Comparison of ENCODE assay signal across 11 mouse cellular contexts in genomic region chr7:126181487-126181886, GRCm38 (mm10). TPM values are rescaled to one million over a fixed set of nuclear protein-coding genes. Genes with fewer than 3 reads are reported as not detected.
A peak's percentile ranks its signal among the peaks of the same experiment; 100 is the strongest.
DNase-seq lines count a peak whose midpoint lies in the region; ATAC-seq and TF ChIP-seq lines count a peak whose summit lies in the region.
"Had no signal": no experiment of that assay in that cellular context is flagged by ENCODE, and none has a peak within 500 bp of the region (broad histone marks: within the 10 kb centered on the region; RNA-seq: fewer than 3 reads in every experiment).

No protein-coding gene starts in this region.

- TF ChIP-seq RAD21 in CH12.LX (IDR thresholded peaks at IDR 0.05; ENCODE audit: low read depth, low read length): no peak

- H3K79me2 ChIP-seq in CH12.LX (replicated peaks; ENCODE audit: control insufficient read depth, extremely low read depth, insufficient read depth, poor library complexity, severe bottlenecking): peaks cover 80% of the 10 kb centered on the region

- H3K4me1 ChIP-seq in intestine, embryonic 16.5 days (ENCODE audit: control insufficient read depth, insufficient read depth, low read length): peaks cover 17% of the 10 kb centered on the region
- H3K4me1 ChIP-seq in intestine, embryonic 15.5 days (replicated peaks): peaks cover 20% of the 10 kb centered on the region
- H3K4me1 ChIP-seq in CH12.LX (ENCODE audit: control insufficient read depth in 1 of 2, insufficient read depth in 2 of 2) (peaks cover 18 to 86% of the 10 kb centered on the region in 2 experiments), ES-E14 (ENCODE audit: control insufficient read depth in 2 of 2, insufficient read depth in 2 of 2, low read length in 2 of 2, poor library complexity in 1 of 2) (peaks cover 14 to 16% of the 10 kb centered on the region in 2 experiments)
- H3K4me1 ChIP-seq in intestine, postnatal 0 days (replicated peaks; ENCODE audit: control insufficient read depth, insufficient read depth, low read length): 0 out of 2 replicates have a peak, but pooled peaks cover 7% of the 10 kb centered on the region

- DNase-seq in CH12.LX (ENCODE audit: extremely low read depth): no peak
- DNase-seq in ES-E14 (ENCODE audit: low read depth, low spot score): no peak
- no peak for DNase-seq in right cerebral cortex, postnatal 25 days
- DNase-seq: adrenal gland, adult 8-10 months; forebrain, postnatal 0 days had no signal

- dilution Hi-C loops in CH12.LX (cut with MboI; ENCODE audit: extremely low pct_ligation_motif_present, extremely low pct_unique_long_range_greater_than_20kb, low sequenced_read_pairs): no loop called here

- no peak for TF ChIP-seq CTCF in CH12.LX (conservative IDR thresholded peaks at IDR 0.05 in 1 of 2, IDR thresholded peaks at IDR 0.05 in 1 of 2; ENCODE audit: low read depth in 2 of 2, low read length in 2 of 2)
- TF ChIP-seq CTCF in intestine, postnatal 0 days (IDR thresholded peaks at IDR 0.05; ENCODE audit: low read depth): no peak

- 0 out of 2 replicates have a peak overlapping the region, but pooled peaks have one; percentile 5 for H3K27ac ChIP-seq in intestine, embryonic 16.5 days (ENCODE audit: low read length)
- H3K27ac ChIP-seq in intestine, embryonic 15.5 days: no peak overlapping the region
- H3K27ac ChIP-seq in CH12.LX (ENCODE audit: insufficient read depth, low read depth) (peak overlapping the region; percentile 0; the same call in 1 of the 2 replicates), ES-E14 (ENCODE audit: insufficient read depth, low read depth, low read length, poor library complexity, severe bottlenecking) (peak overlapping the region; percentile 36; the same call in 1 of the 2 replicates)
- H3K27ac ChIP-seq in intestine, postnatal 0 days (ENCODE audit: low read depth, low read length): no peak overlapping the region
- H3K27ac ChIP-seq: hindbrain, postnatal 0 days had no signal

- H3K36me3 ChIP-seq in intestine, embryonic 16.5 days (ENCODE audit: control insufficient read depth, insufficient read depth, low read length): no peaks in the 10 kb centered on the region
- H3K36me3 ChIP-seq in intestine, embryonic 15.5 days: no peaks in the 10 kb centered on the region
- H3K36me3 ChIP-seq in CH12.LX (replicated peaks in 1 of 2; ENCODE audit: control insufficient read depth in 1 of 2, insufficient read depth in 1 of 2, low read length in 1 of 2) (peaks cover 0 to 42% of the 10 kb centered on the region in 2 experiments), ES-E14 (ENCODE audit: control insufficient read depth, insufficient read depth, low read length, poor library complexity, severe bottlenecking) (no peaks in the 10 kb centered on the region)
- no peaks in the 10 kb centered on the region for H3K36me3 ChIP-seq in intestine, postnatal 0 days (ENCODE audit: control insufficient read depth, insufficient read depth)
- H3K36me3 ChIP-seq: embryonic facial prominence, embryonic 15.5 days had no signal

- in situ Hi-C loops in CH12.LX (cut with MboI; ENCODE audit: low pct_ligation_motif_present, low pct_unique_long_range_greater_than_20kb, low sequenced_read_pairs) (no loop called here), ES-E14 (cut with MboI; ENCODE audit: low sequenced_read_pairs in 2 of 2, unreplicated experiment in 2 of 2) (no loop called here)

- no peak for ATAC-seq in intestine, embryonic 16.5 days
- ATAC-seq in intestine, embryonic 15.5 days: no peak
- 0 out of 2 replicates have a peak, but pooled peaks have one; percentile 6 for ATAC-seq in intestine, postnatal 0 days
- ATAC-seq in megakaryocyte progenitor cell, adult 5-6 weeks (replicated peaks; ENCODE audit: poor library complexity): no peak
- ATAC-seq: forebrain, postnatal 0 days; hindbrain, postnatal 0 days had no signal

- TF ChIP-seq EP300 in CH12.LX (IDR thresholded peaks at IDR 0.05; ENCODE audit: low read length): no peak

- no peaks in the 10 kb centered on the region for H3K9me3 ChIP-seq in intestine, embryonic 16.5 days (ENCODE audit: control insufficient read depth, low read length)
- no peaks in the 10 kb centered on the region for H3K9me3 ChIP-seq in intestine, embryonic 15.5 days
- H3K9me3 ChIP-seq in CH12.LX (replicated peaks; ENCODE audit: low read length) (no peaks in the 10 kb centered on the region), ES-E14 (ENCODE audit: control insufficient read depth, insufficient read depth, low read depth, low read length) (no peaks in the 10 kb centered on the region)
- no peaks in the 10 kb centered on the region for H3K9me3 ChIP-seq in intestine, postnatal 0 days (ENCODE audit: control insufficient read depth)
- H3K9me3 ChIP-seq: embryonic facial prominence, embryonic 15.5 days had no signal

- no peak for TF ChIP-seq POLR2A in CH12.LX (IDR thresholded peaks at IDR 0.05; ENCODE audit: low read depth, low read length)

- H3K27me3 ChIP-seq in intestine, embryonic 16.5 days (replicated peaks; ENCODE audit: control insufficient read depth, insufficient read depth, low read length): no peaks in the 10 kb centered on the region
- H3K27me3 ChIP-seq in intestine, embryonic 15.5 days (replicated peaks): no peaks in the 10 kb centered on the region
- H3K27me3 ChIP-seq in CH12.LX (replicated peaks): no peaks in the 10 kb centered on the region
- H3K27me3 ChIP-seq in intestine, postnatal 0 days (replicated peaks; ENCODE audit: control insufficient read depth, insufficient read depth, low read length): no peaks in the 10 kb centered on the region
- H3K27me3 ChIP-seq: embryonic facial prominence, embryonic 15.5 days had no signal

- H3K4me3 ChIP-seq in intestine, embryonic 16.5 days (ENCODE audit: low read length): no peak overlapping the region
- H3K4me3 ChIP-seq in intestine, embryonic 15.5 days (replicated peaks): no peak overlapping the region
- H3K4me3 ChIP-seq in CH12.LX (replicated peaks in 1 of 3; ENCODE audit: low read depth in 2 of 3, low read length in 2 of 3, poor library complexity in 1 of 3): no peak overlapping the region
- H3K4me3 ChIP-seq in ES-E14 (ENCODE audit: insufficient read depth in 1 of 2, low read depth in 1 of 2, low read length in 2 of 2, poor library complexity in 1 of 2, severe bottlenecking in 1 of 2): no peak overlapping the region
- H3K4me3 ChIP-seq in intestine, postnatal 0 days (ENCODE audit: low read depth, low read length): no peak overlapping the region
- H3K4me3 ChIP-seq: embryonic facial prominence, embryonic 15.5 days had no signal

- H3K9ac ChIP-seq in intestine, embryonic 16.5 days (ENCODE audit: low read depth, low read length): no peak overlapping the region
- H3K9ac ChIP-seq in intestine, embryonic 15.5 days: no peak overlapping the region
- H3K9ac ChIP-seq in CH12.LX (ENCODE audit: insufficient read depth, low read depth) (0 out of 2 replicates have a peak overlapping the region, but pooled peaks have one; percentile 16), ES-E14 (ENCODE audit: insufficient read depth, low read depth, low read length, poor library complexity, severe bottlenecking) (no peak overlapping the region)
- H3K9ac ChIP-seq in intestine, postnatal 0 days (ENCODE audit: low read depth, low read length): no peak overlapping the region
- H3K9ac ChIP-seq: embryonic facial prominence, embryonic 15.5 days; forebrain, postnatal 0 days had no signal

- H3K4me2 ChIP-seq in intestine, embryonic 16.5 days (ENCODE audit: low read depth, low read length): no peak overlapping the region
- H3K4me2 ChIP-seq in intestine, embryonic 15.5 days (replicated peaks): no peak overlapping the region
- H3K4me2 ChIP-seq in CH12.LX (ENCODE audit: insufficient read depth, low read depth, poor library complexity, severe bottlenecking): no peak overlapping the region
- no peak overlapping the region for H3K4me2 ChIP-seq in intestine, postnatal 0 days (replicated peaks; ENCODE audit: low read depth)
- H3K4me2 ChIP-seq: embryonic facial prominence, embryonic 15.5 days had no signal

TF ChIP-seq in CH12.LX, 34 proteins besides CTCF, POLR2A, EP300 and RAD21:
- TF ChIP-seq ZKSCAN1 (IDR thresholded peaks at IDR 0.05; ENCODE audit: borderline replicate concordance, low read depth, low read length): no peak
- TF ChIP-seq MAZ (IDR thresholded peaks at IDR 0.05; ENCODE audit: low read depth, low read length): no peak
- TF ChIP-seq USF2 (conservative IDR thresholded peaks at IDR 0.05; ENCODE audit: low read depth, low read length): no peak
- no peak for TF ChIP-seq IRF4 (IDR thresholded peaks at IDR 0.05; ENCODE audit: low read depth, low read length)
- TF ChIP-seq KAT2A (IDR thresholded peaks at IDR 0.05; ENCODE audit: insufficient replicate concordance, low read length): no peak
- TF ChIP-seq POLR2AphosphoS2 (IDR thresholded peaks at IDR 0.05; ENCODE audit: low read depth, low read length): no peak
- TF ChIP-seq NRF1 (IDR thresholded peaks at IDR 0.05; ENCODE audit: low read depth, low read length): no peak
- TF ChIP-seq BHLHE40 (IDR thresholded peaks at IDR 0.05; ENCODE audit: low read depth, low read length): no peak
- TF ChIP-seq NELFE (IDR thresholded peaks at IDR 0.05; ENCODE audit: low read depth, low read length): no peak

TF ChIP-seq in ES-E14, 5 proteins besides CTCF, POLR2A, EP300 and RAD21:
- TF ChIP-seq ZNF384 (IDR thresholded peaks at IDR 0.05; ENCODE audit: low read depth, low read length) (no peak), MAFK (IDR thresholded peaks at IDR 0.05; ENCODE audit: insufficient read depth, low read depth, low read length) (no peak), HCFC1 (IDR thresholded peaks at IDR 0.05; ENCODE audit: borderline replicate concordance, insufficient read depth, low read length) (no peak), CHD2 (IDR thresholded peaks at IDR 0.05; ENCODE audit: low read depth, low read length) (no peak), ZC3H11A (IDR thresholded peaks at IDR 0.05; ENCODE audit: borderline replicate concordance, low read depth, low read length) (no peak)
TF ChIP-seq in ES-E14: peak in this region for 0.

RNA-seq across cellular contexts. Expression of gene Xpo6, which starts 18.8 kb away (rescaled TPM):
- 27.3 and 28.2 TPM in 2 replicates for polyA plus RNA-seq in intestine, embryonic 16.5 days (2015; fragmentation: Nextera tagmentation; extraction: Ambion mirVana)
- polyA plus RNA-seq in intestine, embryonic 15.5 days (2015; fragmentation: Nextera tagmentation; extraction: Ambion mirVana): 37.4 and 39.8 TPM in 2 replicates
- total RNA-seq in CH12.LX (2012; rRNA removed): 79.1 and 81.6 TPM in 2 replicates
- total RNA-seq in CH12.LX (2014; rRNA removed): 49.9 and 53.7 TPM in 2 replicates
- polyA plus RNA-seq in CH12.LX (2012; ENCODE audit: insufficient read length, low read depth): 106 and 149 TPM in 2 replicates
- 92.7 and 105 TPM in 2 replicates for total RNA-seq in ES-E14 (2012; rRNA removed)
- polyA plus RNA-seq in intestine, postnatal 0 days (2015; fragmentation: Nextera tagmentation; extraction: Ambion mirVana): 20.0 and 22.6 TPM in 2 replicates
- total RNA-seq in megakaryocyte progenitor cell, adult 5-6 weeks (2015): 124 and 125 TPM in 2 replicates
- total RNA-seq in megakaryocyte progenitor cell, adult 5-6 weeks (2017): 38.4 and 51.4 TPM in 2 replicates

Comparison
In these comparisons a context has a peak if more than half of its experiments do, and no peak if none do; other contexts are left out.
1. H3K27ac ChIP-seq: peak in intestine, embryonic 16.5 days (single experiment), CH12.LX (single experiment) and ES-E14 (single experiment); none in intestine, embryonic 15.5 days (single experiment) and intestine, postnatal 0 days (single experiment).